Mouse (Mus musculus) forebrain, embryonic 14.5 days (tissue): ENCODE data around the gene Hsd3b7. TPM values are rescaled to one million over a fixed set of nuclear protein-coding genes. Genes with fewer than 3 reads are reported as not detected.

Experiments
- ATAC-seq: fragments of 200-750 bp; cut with Nextera tagmentation; 2 replicates; pipeline ENCODE4 v1.8.0; 2017; ENCODE audit warnings: mild to moderate bottlenecking, moderate library complexity
- DNase-seq: peaks from one replicate; pipeline ENCODE4 v3.0.0-alpha.2; 2015; ENCODE audit warnings: low spot score
- H3K27ac ChIP-seq: fragments of 300-500 bp; sonication (generic); 2 replicates; pipeline ENCODE4 v1.5.1; 2014; ENCODE audit warnings: low read depth, mild to moderate bottlenecking, control low read depth, low read length, moderate library complexity
- H3K27me3 ChIP-seq: fragments of 300-500 bp; sonication (generic); replicated peaks from 2 replicates; pipeline ENCODE4 v1.6.1; 2014; ENCODE audit warnings: low read length, control low read depth, mixed read lengths; ENCODE audit not compliant: control insufficient read depth, insufficient read depth
- H3K36me3 ChIP-seq: fragments of 300-500 bp; sonication (generic); 2 replicates; pipeline ENCODE4 v1.6.1; 2014; ENCODE audit warnings: low read length, control low read depth; ENCODE audit not compliant: control insufficient read depth, insufficient read depth
- H3K4me1 ChIP-seq: fragments of 300-500 bp; sonication (generic); 2 replicates; pipeline ENCODE4 v1.6.1; 2014; ENCODE audit warnings: antibody characterized with exemption, low read length, control low read depth; ENCODE audit not compliant: control insufficient read depth, insufficient read depth
- H3K4me2 ChIP-seq: fragments of 300-500 bp; sonication (generic); 2 replicates; pipeline ENCODE4 v1.6.1; 2014; ENCODE audit warnings: mild to moderate bottlenecking, control low read depth, low read length
- H3K4me3 ChIP-seq: fragments of 300-500 bp; sonication (generic); 2 replicates; pipeline ENCODE4 v1.5.1; 2014; ENCODE audit warnings: low read depth, low read length, control low read depth
- H3K9ac ChIP-seq: fragments of 300-500 bp; sonication (generic); 2 replicates; pipeline ENCODE4 v1.6.1; 2014; ENCODE audit warnings: mild to moderate bottlenecking, low read length, control low read depth, moderate library complexity
- H3K9me3 ChIP-seq: fragments of 300-500 bp; sonication (generic); replicated peaks from 2 replicates; pipeline ENCODE4 v1.6.1; 2016; ENCODE audit warnings: low read length, control low read depth, mixed read lengths; ENCODE audit not compliant: control insufficient read depth
- WGBS: fragments of 180-500 bp; shearing (Covaris S2); extraction: QIAGEN DNeasy Blood & Tissue Kit; methylation state at CpG from one replicate; pipeline ENCODE4 v1.1.7; 2014; 5-methylcytosine and 5-hydroxymethylcytosine counted together
- polyA plus RNA-seq: library from polyadenylated mRNA; unstranded; fragments of >200 nt; fragmentation: Nextera tagmentation; extraction: Ambion mirVana; gene quantifications from 2 replicates; pipeline ENCODE4 v1.2.1, GENCODE M21; 2014

Hsd3b7 gene
- polyA plus RNA-seq, 1 experiment from 2014 or later: 6.9 TPM

DNA sequence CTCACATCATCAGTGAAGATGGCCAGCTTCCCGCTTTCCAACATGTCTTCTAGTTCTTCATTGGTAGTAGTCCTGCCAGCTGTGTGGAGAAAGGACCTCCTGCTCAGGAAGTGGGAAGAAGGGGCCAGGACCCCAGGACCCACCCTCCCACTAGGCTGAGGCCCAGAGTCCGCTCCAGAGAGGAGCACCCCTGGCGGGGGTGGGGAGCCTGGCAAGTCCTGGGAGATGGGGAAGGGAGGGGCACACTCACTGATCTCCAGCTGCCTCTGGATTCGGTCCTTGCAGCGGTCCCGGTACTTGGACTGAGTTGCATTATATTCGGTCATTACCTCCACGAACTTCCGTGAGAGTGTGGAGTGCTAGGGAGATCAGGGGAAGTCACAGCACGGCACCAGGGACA, 10.2 kb downstream of the Hsd3b7 start:
- ATAC-seq: no peak

DNA sequence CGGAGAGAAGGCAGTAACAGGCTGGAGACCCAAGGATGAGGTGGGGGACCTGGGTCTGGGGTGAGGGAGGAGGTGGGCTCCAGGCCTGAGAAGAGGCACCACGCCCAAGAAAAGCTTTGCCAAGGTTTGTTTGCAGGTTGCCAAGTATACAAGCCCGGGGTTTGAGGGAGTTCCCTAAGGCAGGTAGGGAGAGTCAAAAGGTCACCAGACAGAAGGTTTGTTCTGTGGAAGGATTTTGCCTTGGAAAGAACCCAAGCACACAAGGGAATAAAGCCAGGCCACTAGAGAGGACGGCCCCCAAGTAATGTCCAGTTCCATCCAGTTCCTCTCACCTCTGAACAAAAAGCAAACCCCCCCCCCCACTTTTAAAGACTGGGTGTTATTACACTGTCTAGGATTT, 10.8 kb downstream of the Hsd3b7 start:
- ATAC-seq: no peak
- Histone ChIP-seq H3K4me1 (no peaks in the 10 kb centered on the region), H3K9ac (no peak overlapping the region), H3K36me3 (peaks cover 51% of the 10 kb centered on the region), H3K9me3 (no peaks in the 10 kb centered on the region), H3K4me2 (no peak overlapping the region), H3K4me3 (no peak overlapping the region), H3K27ac (no peak overlapping the region), H3K27me3 (no peaks in the 10 kb centered on the region)
- WGBS: 90% methylated on average over 4 of the region's 4 CpGs
- no peak for DNase-seq

More for the DNA sequence above, 10.2 kb downstream of the Hsd3b7 start:
- Histone ChIP-seq H3K4me1 (no peaks in the 10 kb centered on the region), H3K4me3 (no peak overlapping the region), H3K27ac (no peak overlapping the region), H3K36me3 (peaks cover 51% of the 10 kb centered on the region), H3K27me3 (no peaks in the 10 kb centered on the region), H3K9ac (no peak overlapping the region), H3K4me2 (no peak overlapping the region), H3K9me3 (no peaks in the 10 kb centered on the region)
- WGBS: 84% methylated on average over 10 of the region's 10 CpGs
- DNase-seq: no peak

DNA sequence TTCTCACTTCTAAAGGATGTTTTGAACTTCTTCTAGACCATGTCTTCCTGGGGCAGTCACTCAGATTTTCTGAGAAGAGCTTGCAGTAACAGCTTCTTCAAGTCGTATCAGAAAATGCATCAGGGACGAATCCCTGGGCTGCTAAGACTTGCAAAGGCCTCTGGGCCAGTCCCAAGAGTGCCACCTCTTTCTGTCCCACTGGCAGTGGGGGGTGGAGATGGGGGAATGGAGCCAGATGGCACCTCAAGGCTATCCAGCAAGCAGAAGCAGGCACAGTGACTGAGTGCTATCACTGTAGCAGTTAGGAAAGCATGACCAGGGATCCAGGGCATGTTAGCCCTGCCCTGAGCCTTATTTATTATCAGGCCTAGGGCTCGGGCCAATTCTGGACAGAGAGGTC, 11.9 kb downstream of the Hsd3b7 start:
- Histone ChIP-seq H3K36me3 (peaks cover 47% of the 10 kb centered on the region), H3K9ac (no peak overlapping the region), H3K9me3 (no peaks in the 10 kb centered on the region), H3K27me3 (no peaks in the 10 kb centered on the region), H3K4me3 (no peak overlapping the region), H3K4me2 (no peak overlapping the region), H3K27ac (no peak overlapping the region), H3K4me1 (no peaks in the 10 kb centered on the region)
- no peak for ATAC-seq
- no peak for DNase-seq
- 90% methylated on average over 3 of the region's 3 CpGs for WGBS

DNA sequence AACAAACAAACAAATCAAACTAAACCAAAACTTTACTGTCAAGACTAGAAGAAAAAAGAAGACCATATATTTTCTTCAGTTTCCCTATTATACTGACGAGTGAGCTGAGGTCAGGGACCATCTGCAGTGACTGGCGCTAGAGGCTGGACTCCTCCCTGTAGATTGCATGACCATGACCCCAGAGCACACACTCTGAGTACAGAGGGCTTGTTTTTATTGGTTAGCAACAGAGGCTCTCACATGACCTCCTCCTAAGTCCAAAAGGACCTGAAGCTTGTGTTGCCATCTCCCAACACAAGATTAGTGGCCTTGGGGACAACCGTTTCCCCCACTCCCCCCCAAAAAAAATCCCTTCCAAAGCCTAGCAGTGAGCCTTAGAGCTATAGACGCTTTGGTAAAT, 13.4 kb downstream of the Hsd3b7 start:
- H3K4me2 ChIP-seq: no peak overlapping the region; the same call in 1 of the 2 replicates
- no peak overlapping the region for H3K9ac ChIP-seq
- H3K4me1 ChIP-seq: no peaks in the 10 kb centered on the region
- H3K27ac ChIP-seq: peak overlapping the region; percentile 72; the same call in 1 of the 2 replicates
- DNase-seq: no peak
- WGBS: 71% methylated on average over 4 of the region's 4 CpGs
- H3K36me3 ChIP-seq: peaks cover 46% of the 10 kb centered on the region
- no peaks in the 10 kb centered on the region for H3K27me3 ChIP-seq
- peak; percentile 42; the same call in 1 of the 2 replicates for ATAC-seq
- no peaks in the 10 kb centered on the region for H3K9me3 ChIP-seq
- H3K4me3 ChIP-seq: no peak overlapping the region

DNA sequence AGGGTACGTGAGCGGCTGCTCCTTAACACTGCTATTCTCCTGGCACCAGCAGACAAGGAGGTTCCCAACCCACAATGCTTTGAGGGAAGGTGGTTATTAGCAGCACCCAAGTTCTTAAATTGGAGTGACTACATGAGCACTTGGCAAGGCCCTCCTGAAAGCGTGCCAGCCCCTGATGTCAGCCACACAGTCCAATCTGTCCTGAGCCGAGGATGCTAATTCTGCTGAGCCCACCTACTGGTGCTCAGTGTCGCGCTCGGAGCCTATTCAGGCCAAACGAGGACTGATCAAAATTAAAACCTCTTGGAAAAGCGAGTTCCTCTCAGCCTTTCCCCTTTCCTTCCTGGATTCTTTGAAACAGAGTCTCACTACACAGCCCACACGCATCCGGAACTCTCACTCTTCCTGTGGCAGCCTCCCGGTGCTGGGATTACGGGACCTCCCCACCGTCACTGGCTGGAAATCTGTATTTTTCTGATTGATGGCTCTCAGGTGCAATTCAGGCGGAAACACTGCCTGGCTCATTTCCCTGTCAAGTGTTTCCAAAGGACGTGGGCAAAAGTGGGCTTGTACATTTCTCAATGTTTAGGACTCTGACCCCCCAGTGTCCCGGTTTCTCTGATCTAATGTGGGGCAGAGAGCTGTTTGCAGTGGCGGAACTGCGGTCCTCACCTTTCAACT, 14.0 kb downstream of the Hsd3b7 start:
- no peak overlapping the region for H3K9ac ChIP-seq
- peaks cover 42% of the 10 kb centered on the region for H3K36me3 ChIP-seq
- peak overlapping the region; percentile 9; the same call in 1 of the 2 replicates for H3K4me2 ChIP-seq
- peak overlapping the region; percentile 72 for H3K27ac ChIP-seq
- DNase-seq (peak; percentile 89), ATAC-seq (peak; percentile 92)
- no peaks in the 10 kb centered on the region for H3K4me1 ChIP-seq
- no peaks in the 10 kb centered on the region for H3K9me3 ChIP-seq
- H3K4me3 ChIP-seq: no peak overlapping the region
- no peaks in the 10 kb centered on the region for H3K27me3 ChIP-seq
- WGBS: 52% methylated on average over 19 of the region's 19 CpGs

DNA sequence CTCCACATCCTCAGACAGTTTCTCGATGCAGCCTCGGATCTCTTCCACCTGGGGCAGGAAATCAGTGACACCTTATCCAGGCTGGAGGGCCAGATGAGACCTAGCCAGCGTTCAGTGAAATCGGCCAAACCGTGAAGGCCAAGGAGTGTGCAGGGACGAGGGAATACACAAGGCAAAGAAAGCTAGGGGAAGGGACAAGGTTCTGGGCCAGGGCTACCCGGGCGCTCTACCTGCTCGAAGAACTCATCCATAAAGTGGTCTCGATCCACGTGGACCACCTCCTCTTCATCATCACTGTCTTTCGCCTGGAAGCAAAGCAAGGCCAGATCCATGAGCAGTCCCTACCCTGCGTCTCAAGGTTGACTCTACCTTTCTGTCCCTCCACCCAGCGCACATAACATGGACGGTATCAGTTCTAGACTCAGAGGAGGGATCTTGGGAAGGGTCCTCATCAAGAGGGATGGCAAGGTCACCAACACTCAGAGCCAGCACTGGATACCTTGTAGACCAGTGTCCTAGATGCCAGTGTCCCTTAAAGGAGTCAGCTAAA, 14.8 kb downstream of the Hsd3b7 start:
- Histone ChIP-seq H3K27ac (peak overlapping the region; percentile 72), H3K36me3 (peaks cover 34% of the 10 kb centered on the region), H3K4me3 (no peak overlapping the region), H3K4me1 (no peaks in the 10 kb centered on the region), H3K4me2 (no peak overlapping the region), H3K9ac (0 out of 2 replicates have a peak overlapping the region, but pooled peaks have one; percentile 13), H3K9me3 (no peaks in the 10 kb centered on the region), H3K27me3 (no peaks in the 10 kb centered on the region)
- no peak for ATAC-seq
- 94% methylated on average over 15 of the region's 15 CpGs for WGBS
- DNase-seq: no peak

DNA sequence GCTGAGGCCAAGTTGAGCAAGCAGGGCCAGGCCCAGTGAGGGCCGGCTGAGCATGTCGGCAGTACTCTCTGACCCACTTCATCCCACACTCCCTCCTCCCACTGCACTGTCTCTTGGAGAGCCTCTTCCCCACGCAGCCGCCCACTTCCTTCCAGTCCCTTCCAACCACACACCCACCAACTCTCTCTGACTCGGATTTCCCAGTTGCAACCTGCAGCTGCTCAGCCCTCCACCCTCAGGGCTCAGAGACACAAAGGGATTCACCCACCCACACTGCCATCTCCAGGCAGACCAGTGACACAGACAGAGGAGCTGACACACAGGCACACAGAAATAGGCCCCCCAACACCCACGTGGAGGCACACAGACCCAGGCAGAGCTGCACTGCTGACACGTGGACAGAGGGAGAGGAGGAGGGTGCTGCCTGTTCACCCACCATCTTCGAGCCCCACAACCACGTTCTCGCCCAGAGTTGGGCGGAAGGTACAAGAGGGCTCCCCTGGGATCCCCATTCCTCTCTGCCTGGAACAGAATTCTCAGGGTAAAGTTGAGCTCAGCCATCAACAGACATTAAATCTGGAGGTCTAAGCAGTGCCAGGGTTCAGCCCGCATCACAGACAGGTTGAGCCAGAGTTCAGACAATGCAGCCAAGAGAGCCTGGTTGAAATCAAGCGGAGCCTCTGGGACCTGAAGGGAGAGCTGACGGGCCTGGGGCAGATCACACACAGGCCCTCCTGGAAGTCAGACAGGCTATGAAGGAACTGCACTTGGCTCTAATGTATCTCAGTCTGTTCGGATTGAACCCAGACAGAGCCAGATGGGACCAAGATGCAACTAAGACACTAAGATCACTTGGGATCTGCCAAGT, 15.8 kb downstream of the Hsd3b7 start:
- Histone ChIP-seq H3K4me3 (no peak overlapping the region), H3K9ac (no peak overlapping the region)

DNA sequence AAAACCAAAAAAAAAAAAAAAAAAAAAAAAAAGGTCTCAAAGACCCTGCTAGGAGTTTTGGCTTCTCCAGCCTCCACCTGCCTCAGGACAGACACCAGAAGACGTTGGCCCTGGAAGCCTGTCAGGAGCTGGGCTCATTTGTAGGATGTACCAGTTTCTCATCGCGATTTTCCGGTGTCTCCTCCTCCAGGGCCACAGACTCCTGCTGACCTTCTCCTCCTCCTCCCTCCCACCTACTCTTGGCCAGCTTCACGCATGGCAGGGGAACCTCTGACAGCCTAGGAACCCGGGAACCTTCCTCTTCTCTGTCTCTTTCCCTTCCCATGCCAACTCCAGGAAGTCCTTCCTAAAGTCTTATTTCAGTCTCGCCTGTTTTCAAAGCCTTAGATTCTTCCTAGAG, 16.6 kb downstream of the Hsd3b7 start:
- Histone ChIP-seq H3K27me3 (no peaks in the 10 kb centered on the region), H3K4me3 (no peak overlapping the region), H3K36me3 (peaks cover 25% of the 10 kb centered on the region), H3K9ac (no peak overlapping the region), H3K27ac (no peak overlapping the region), H3K9me3 (no peaks in the 10 kb centered on the region), H3K4me1 (no peaks in the 10 kb centered on the region), H3K4me2 (no peak overlapping the region)
- WGBS: 84% methylated on average over 7 of the region's 7 CpGs
- DNase-seq: no peak
- ATAC-seq: no peak

More for the DNA sequence above, 15.8 kb downstream of the Hsd3b7 start:
- Histone ChIP-seq H3K27ac (no peak overlapping the region), H3K4me1 (no peaks in the 10 kb centered on the region), H3K27me3 (no peaks in the 10 kb centered on the region), H3K4me2 (no peak overlapping the region), H3K9me3 (no peaks in the 10 kb centered on the region), H3K36me3 (peaks cover 27% of the 10 kb centered on the region)
- no peak for ATAC-seq
- WGBS: 74% methylated on average over 15 of the region's 15 CpGs
- DNase-seq: no peak
